Mouse (Mus musculus): ENCODE measurements around the gene Serpine2. TPM values are rescaled to one million over a fixed set of nuclear protein-coding genes. Genes with fewer than 3 reads are reported as not detected.

The Serpine2 gene
- 16.0 and 32.9 TPM in 2 replicates for total RNA-seq (2014; fragmentation: Nextera tagmentation)
- 40.2 and 41.1 TPM in 2 replicates for total RNA-seq (2017)

DNA sequence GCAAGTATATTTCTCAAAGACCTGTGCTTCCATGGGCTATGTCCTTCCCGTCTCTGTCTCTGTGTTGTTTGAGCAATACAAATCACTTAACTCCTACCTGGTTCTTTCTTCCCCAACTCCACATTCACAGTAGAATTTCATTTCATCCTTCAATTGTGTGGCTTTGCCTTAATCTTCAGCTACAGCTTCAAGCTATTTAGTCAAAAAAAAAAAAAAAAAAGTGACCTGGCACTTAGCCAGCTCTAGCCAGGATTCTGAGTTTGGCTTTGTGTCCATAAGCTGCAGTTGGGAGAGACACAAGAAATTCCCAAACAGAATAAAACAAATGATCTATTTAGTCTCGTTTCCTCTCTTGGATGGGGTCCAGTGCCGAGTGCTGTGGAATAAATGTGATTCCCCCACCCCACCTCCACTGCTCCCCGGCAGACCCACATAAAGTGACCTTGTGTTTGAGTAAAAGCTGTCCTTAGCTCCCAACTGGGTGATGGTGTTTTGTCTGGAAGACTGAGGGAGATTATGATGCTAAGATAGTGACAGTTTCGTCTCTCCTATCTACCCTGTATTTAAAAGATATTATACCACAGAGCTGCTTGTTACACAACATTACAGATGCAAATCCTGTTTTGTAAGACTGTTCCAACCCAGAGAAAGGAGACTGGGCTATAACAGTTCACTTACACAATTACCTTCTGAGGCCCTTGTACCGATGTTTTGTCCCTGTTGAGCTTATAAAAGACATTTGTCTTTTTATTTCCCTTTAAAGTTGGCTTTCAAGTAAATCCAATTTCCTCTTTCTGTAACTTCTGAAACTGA is at the start of gene Serpine2:
Gene Serpine2 (minus strand): TSS at position 51 of the 813 bp plus-strand sequence.
- peak; percentile 67 for ATAC-seq (replicated peaks; ENCODE audit: poor library complexity, severe bottlenecking)

DNA sequence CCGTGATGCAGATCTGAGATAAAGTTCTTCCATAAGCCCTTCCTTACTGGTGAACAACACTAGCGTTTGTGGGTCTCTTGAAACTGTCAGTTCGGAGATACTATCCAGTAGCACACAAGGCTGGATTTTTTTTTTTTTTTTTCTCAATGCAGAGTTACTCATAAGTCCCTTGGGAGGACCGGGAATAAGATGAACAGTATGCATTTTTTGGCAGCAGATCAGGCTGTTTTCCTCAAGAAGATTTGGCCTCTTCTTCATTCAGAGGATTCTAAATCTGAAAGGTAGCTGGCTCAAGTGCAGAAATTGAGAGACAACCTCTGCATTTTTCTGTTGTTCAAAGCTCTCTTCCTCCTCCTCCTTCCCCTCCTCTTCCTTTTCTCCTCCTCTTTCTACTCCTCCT is 46.8 kb upstream of the Serpine2 start:
- ATAC-seq (replicated peaks; ENCODE audit: poor library complexity, severe bottlenecking) = no peak

DNA sequence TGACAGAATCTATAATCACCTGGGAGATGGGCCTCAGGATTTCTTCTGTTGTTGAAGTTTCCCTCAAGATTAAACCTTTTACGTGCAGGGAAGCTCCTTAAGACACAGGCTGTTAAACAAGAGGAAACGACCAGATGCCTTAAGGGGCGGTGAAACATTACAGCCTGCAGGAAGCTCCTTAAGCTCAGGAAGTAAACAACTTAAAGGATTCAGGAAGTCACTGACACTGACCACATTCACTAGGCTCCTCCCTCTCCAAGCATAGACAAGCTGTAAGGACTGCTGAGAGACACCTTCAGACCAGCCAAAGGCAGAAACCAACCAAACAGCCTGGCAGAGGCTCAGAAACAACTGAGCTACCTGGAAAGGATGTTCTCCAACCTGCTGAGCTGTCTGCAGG is 44.3 kb upstream of the Serpine2 start:
- ATAC-seq (replicated peaks; ENCODE audit: poor library complexity, severe bottlenecking) = peak; percentile 63

DNA sequence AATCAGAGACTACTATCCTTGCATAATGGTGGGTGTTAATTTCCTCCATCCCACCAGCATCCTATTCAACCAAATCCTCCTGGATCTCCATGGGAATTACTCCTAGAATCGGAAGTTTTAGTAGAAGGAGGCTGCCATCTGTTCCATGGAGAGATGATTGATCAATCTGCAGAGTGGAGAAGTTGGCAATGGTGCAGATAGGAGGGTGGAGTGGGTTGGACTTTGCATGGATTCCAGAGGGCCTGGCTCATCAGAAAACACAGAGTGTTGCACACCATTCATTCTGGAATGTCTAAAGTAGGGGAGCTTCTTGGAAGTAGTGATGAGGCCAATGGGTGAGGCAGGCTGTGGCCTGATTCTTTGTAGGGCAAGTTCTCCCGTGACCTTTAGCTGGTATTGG is 41.9 kb upstream of the Serpine2 start:
- no peak for ATAC-seq (replicated peaks; ENCODE audit: poor library complexity, severe bottlenecking)

DNA sequence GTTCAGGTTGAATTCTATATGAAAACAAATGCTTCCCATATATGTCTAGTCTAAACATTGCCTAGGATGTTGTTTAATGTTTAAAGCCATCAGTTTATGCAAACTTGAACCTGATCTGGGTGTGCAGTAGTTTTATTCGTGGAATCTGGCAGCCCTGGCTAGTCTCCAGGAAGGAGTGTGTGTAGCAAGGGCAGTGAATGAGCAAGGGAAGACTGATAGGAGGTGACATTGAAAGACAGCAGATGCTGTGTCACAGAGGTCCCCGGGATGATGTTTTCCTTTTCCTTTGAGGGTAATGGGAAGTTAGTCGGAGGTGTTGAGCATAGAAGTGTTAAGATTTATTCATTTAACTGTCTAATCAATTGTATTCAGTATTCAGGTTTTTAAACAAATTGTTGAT is 21.7 kb upstream of the Serpine2 start:
- ATAC-seq (replicated peaks; ENCODE audit: poor library complexity, severe bottlenecking) = no peak

DNA sequence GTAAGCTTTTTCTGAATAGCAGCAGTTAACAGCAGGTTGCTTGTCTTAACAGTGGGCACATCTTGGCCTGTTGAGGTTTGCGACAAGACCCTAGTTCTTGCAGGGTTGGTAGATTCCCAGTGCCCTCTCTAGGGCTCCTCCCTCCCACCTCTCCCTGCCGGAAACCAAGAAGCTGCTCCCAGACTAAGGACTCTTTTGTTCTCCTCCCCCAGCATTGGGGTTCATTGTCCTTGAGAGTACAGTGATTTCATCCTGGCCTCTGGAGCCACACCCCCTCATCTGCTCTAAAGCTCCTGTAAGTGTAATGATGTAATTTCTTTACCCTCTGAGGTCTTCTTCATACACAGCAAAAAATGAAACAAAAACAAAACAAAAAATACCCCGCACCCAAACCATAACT is 13.8 kb upstream of the Serpine2 start:
- no peak for ATAC-seq (replicated peaks; ENCODE audit: poor library complexity, severe bottlenecking)

DNA sequence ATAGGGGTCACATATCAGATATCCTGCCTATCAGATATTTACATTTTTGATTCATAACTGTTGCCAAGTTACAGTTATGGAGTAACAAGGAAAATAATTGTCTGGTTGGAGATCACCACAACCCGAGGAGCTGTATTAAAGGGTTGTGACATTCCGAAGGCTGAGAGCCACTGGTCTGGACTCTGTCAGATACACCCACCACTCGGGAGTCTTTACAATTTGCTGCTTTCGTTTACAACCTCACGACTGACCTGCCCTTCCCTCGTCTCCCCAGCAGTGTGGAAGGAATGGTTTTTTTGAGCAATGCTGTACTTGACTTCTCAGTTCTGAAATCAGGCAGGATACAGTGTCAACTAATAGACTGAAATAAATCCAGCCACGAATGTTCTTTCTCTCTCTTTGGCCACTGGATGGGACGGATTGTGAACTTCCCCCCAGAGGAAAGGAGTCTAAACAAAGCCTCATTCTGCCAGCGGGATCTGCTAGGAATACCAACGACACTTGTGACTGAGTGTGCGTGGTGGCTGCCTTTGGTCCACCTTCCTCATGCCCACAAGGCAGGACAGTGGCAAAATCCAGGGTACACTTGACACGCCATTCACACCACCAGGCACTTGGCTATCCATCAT is 455 bp downstream of the Serpine2 start:
- peak; percentile 5; the same call in 1 of the 2 replicates for ATAC-seq (replicated peaks; ENCODE audit: poor library complexity, severe bottlenecking)

DNA sequence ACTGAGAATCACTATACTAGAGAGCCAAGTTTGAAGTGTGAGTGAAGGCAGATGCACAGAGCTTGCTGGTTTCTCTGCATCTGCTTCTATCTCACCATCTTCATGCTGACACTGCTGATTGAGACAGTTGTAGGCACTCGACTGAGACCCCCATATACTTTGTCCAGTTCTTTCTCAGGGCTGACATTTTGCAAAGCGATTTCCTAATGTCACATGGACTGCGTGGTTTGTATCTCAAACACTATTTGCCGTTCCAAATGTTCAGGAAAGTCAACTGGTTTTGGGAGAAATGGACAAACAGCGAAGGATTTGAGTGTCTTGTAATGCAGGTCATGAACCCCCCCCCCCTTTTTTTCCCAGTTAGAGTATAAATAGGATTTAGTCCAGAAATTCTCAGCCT is 1.0 kb downstream of the Serpine2 start:
- no peak for ATAC-seq (replicated peaks; ENCODE audit: poor library complexity, severe bottlenecking)

DNA sequence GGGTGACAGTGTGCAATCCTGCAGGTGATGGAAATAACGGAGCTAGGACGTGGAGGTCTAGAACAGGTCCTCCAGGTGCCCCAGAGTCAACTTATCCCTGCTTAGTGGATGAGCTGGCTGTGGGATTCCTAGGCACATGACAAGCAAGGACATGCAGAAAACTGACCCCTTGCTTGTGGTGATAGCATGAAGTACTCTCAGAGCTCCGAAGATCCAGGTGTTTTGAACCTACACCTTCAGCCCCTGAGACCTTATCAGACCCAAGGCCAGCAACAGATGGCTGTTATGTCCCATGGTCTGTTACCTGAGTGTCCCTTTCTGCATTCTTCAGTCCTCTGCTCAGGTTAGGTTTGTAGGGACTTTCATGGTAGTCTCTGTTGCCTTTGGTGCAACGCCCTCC is 2.0 kb downstream of the Serpine2 start:
- no peak for ATAC-seq (replicated peaks; ENCODE audit: poor library complexity, severe bottlenecking)

DNA sequence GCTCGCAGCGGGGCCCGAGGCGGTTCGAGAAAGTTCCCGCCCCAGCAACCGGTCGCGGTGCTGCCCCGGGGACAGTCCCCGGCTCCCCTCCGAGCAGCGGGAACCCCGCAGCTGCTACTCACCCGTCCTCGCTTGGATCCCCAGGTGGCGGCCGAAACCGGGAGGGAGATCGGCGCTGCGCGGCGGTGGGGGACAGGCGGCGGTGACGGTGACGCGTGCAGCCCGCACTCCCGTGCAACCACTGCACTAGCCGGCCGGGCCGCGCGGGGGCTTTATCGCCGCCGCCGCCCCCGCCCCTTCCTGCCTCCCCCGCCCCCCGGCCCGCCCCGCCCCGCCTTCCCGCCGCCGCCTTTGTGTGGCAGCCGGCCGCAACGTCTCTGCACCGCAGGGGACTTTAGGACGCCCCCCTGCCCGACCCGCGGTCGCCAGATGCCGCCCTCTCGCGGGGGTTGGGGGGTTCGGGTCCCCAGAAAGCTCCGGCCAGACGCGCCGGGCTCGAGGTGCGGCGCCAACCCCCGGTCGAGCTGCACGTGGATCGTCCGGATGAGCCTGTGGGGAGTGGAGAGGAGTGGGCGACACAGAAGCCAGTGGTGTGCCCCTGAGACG is 2.5 kb downstream of the Serpine2 start:
- peak; percentile 45 for ATAC-seq (replicated peaks; ENCODE audit: poor library complexity, severe bottlenecking)

DNA sequence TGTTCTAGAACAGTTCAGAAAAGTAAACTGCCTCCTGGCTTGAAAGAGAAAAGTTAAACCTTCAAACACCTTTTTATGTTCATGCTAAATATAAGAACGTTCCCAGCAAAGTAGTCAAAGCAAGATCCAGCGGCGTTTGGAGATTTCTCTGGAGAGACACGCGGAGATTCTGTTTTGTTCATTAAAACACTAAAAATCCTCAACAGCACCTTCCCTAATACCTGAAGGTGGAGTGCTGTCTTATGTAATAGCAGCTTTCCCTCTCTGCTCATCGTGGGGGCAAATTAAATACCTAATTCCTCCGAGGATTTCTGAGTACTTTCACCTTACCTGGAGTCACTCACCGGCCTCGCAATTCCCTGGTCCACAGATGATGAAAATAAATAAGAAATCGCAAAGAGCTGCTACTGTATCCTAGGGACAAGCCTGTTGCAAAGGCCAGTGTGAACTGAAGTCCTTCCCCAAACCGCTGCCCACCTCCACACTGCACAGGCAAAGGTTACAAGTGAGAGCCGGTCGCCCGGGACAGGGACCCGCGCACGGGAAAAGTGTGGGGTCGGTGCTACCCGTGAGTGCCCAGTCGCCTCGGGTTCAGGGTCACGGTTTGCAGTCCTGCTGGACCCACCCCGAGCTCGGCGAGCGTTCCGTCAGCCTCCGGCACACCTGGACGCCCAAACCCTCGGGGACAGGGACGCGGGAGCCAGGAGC is 3.1 kb downstream of the Serpine2 start:
- ATAC-seq (replicated peaks; ENCODE audit: poor library complexity, severe bottlenecking) = 0 out of 2 replicates have a peak, but pooled peaks have one; percentile 1

DNA sequence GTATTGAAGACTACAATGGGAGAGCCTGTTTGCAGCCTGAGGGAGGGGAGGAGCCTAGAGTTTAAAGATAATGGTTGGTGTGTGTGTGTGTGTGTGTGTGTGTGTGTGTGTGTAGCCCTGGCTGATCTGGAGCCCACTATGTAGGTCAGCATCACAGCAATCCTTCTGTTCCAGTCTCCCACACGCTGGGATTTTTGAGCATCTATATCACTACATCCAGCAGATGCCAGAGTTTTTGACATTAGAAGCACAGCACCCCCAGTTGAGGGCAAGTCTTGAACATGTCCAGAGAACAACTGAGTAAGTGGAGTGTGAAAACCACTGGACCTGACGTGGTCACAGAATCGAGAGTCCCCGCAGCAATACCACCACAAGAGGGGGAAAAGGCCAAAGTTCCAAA is 4.2 kb downstream of the Serpine2 start:
- ATAC-seq (replicated peaks; ENCODE audit: poor library complexity, severe bottlenecking) = no peak

DNA sequence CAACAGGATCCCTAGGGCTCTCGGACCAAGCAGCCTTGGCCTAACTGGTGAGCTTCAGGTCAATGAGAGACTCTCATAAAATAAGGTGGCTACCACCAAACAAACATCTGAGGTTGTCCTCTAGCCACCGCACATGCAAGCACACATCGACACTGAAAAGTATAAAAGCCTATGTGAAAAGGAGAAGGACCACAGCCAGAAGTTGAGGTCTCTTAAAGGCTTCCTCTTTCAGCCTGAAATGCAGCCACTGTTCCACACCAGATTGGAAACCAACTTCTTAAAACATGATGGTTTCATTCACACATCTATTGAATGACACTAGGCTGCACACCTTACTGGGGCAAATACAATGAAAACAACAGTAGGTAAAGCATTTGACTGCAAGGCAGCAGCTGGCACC is 7.5 kb downstream of the Serpine2 start:
- peak; percentile 47 for ATAC-seq (replicated peaks; ENCODE audit: poor library complexity, severe bottlenecking)

DNA sequence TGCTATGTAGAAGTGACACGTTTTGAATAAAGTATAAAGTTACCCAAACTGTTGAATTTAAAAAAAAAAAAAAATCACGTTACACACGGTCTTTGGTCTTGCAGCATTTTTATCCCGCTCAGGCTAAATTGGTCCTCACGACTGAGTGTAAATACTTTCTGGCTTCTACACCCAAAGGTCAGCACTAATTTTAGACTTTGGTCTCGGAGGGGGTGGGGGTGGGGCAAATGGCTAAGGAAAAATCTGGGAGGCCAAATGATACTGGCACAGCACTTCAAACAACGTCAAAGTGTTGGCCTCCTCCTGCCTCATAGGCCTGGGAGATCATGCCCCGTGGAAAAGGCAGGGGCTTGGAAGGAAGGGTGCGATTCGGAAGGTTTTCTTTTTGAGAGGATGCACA is 10.6 kb downstream of the Serpine2 start:
- ATAC-seq (replicated peaks; ENCODE audit: poor library complexity, severe bottlenecking) = no peak

DNA sequence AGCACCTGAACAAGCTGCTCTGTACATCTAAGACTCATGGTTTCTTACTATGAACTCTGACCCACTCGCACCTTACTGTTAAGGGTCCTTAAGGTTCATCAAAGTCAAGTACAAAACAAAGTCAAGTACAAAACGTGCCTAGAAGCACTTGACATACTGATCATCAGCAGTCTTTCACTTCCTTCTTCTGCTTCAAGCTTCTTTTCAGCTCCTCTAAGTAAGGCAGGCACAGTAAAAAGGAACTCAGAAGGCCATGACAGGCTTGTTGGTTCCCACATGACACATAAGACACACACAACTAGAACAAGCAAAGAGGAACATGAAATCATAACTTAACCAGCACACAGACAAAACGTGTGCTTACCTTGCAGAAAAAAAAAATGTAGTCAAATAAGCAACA is 12.3 kb downstream of the Serpine2 start:
- peak; percentile 89 for ATAC-seq (replicated peaks; ENCODE audit: poor library complexity, severe bottlenecking)

DNA sequence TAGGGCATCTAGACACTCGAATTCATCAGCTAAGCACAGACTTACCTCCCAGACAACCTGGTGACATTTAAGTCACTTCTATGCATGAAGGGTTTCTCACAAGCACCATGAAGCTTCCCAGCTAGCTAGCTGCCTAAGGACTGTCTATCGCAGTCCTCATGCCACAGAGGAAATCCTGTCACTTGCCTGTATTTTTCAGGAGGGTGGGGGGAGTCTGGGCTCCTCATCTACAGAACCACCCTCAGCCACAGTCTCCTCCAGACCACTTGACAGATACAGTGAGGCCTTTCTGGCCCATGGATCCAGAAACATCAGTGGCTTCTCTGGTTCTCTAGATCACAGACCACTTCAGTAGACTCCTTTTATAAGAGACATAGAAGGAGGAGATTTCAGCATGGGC is 14.1 kb downstream of the Serpine2 start:
- ATAC-seq (replicated peaks; ENCODE audit: poor library complexity, severe bottlenecking) = no peak

DNA sequence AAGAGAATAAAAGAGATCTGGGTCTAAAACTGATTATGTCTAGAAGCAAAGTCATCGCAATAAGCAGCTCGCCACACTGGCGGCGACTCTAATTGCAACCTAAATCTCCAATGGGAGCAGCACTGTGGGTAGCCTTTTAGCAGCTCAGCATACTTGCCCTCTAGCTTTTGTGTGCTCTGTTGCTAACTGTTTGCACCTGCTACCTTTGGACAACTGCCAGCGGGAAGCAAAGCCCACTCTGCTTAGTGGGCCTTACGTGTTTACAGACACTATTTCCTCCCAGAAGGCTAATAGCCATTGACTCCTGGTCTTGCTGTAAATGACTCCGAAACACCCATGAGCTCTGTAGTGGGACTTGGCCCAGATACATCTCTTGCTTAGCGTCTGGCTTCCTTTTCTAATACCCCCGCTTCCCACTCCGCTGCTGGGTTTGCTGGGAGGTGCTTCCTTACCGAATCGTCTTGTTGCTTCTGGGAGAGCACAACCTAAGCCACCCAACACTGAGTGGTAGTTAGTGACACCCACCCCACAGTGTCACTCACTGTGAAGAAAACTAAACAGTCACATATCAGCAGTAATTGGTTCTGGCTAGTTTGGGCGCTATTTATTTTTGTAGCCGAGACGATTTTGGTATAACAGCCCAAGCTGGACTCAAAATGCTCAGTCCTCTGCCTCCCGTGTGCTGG is 28.1 kb downstream of the Serpine2 start:
- ATAC-seq (replicated peaks; ENCODE audit: poor library complexity, severe bottlenecking) = no peak

DNA sequence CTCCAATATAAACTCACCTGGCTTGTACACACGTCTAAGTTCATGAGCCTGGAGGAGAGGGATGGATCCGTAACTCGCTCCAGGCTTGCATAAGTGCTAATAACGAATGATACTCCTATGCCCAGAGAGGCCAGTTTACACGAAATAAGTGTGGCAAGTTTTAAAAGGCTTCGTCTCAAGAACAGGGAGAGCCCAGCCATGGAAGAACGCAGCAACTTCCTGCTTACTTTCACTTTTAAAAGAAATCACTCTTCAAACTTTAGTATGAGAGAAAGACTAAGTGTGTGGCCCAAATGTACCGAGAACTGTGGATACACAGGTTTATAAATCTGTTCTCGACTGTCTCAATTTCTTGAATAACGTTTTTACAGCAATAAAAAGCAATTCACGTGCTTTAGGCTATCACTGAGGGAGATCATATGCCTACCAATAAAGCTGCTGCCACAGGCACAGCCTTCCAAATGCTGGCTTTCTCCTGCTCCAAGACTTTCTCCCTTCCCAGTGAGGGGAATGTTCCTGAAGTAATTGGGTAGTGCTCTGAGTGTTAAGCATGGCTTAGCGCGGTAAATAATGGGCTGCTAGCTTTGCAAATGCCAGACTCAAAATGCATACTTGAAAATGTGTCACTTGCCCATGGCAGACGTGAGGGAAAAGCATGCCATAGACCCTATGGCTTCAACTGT is 36.9 kb downstream of the Serpine2 start:
- ATAC-seq (replicated peaks; ENCODE audit: poor library complexity, severe bottlenecking) = no peak

DNA sequence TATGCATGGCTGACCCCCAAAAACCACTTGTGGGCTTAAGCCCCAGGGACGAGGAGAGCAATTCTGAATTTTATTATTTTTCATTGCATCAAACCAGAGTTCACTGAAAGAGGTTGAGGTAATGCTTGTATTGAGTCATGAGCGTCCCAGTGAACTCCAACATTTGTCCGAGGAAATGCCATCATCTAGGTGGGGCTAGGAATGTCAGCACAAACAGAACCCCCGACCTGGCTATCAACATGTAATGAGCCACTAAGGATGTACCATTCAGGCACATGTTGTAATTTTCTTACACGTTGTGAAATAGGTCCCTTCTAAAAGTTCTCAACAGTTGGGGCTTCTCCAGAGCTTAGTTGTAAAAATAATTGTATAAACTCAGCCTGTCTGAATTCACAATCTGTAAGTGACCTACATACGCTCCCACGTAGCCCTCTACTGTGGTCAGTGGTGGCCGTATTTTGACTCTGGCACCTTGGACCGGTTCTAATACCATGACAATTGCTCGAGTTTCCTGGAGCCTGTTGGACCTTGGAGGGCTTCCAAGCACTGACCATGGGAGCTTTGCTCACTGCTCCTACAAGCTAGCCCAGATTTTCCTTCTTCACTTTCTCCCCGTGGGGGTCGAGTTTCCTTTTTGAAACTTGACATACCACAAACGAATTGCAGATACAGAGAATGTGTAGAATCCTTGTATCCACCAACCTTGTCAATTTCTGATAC is 38.0 kb downstream of the Serpine2 start:
- peak; percentile 73 for ATAC-seq (replicated peaks; ENCODE audit: poor library complexity, severe bottlenecking)
